Mouse (Mus musculus) kidney, postnatal 0 days (tissue): ENCODE data around the gene Pcolce2. TPM values are rescaled to one million over a fixed set of nuclear protein-coding genes. Genes with fewer than 3 reads are reported as not detected.
A peak's percentile ranks its signal among the peaks of the same experiment; 100 is the strongest.

Experiments used
- ATAC-seq: fragments of 200-750 bp; cut with Nextera tagmentation; replicated peaks from 2 replicates; pipeline ENCODE4 v1.8.0; 2017; ENCODE audit warnings: low read depth, moderate number of reproducible peaks, moderate TSS enrichment, moderate library complexity; ENCODE audit not compliant: low FRiP score
- DNase-seq: peaks from one replicate; pipeline ENCODE4 v3.0.0-alpha.2; 2016; ENCODE audit warnings: low spot score
- H3K27ac ChIP-seq: fragments of 300-500 bp; sonication (generic); 2 replicates; pipeline ENCODE4 v1.5.1; 2014; ENCODE audit warnings: mild to moderate bottlenecking
- H3K27me3 ChIP-seq: fragments of 300-500 bp; sonication (generic); 2 replicates; pipeline ENCODE4 v1.6.1; 2014; ENCODE audit warnings: low read length, mixed read lengths; ENCODE audit not compliant: insufficient read depth
- H3K36me3 ChIP-seq: fragments of 300-500 bp; sonication (generic); 2 replicates; pipeline ENCODE4 v1.6.1; 2014; ENCODE audit warnings: low read length, mixed read lengths; ENCODE audit not compliant: insufficient read depth
- H3K4me1 ChIP-seq: fragments of 300-500 bp; sonication (generic); replicated peaks from 2 replicates; pipeline ENCODE4 v1.6.1; 2014; ENCODE audit warnings: antibody characterized with exemption, low read length, mixed read lengths; ENCODE audit not compliant: insufficient read depth
- H3K4me2 ChIP-seq: fragments of 300-500 bp; sonication (generic); 2 replicates; pipeline ENCODE4 v1.6.1; 2014; ENCODE audit warnings: mild to moderate bottlenecking, low read length, moderate library complexity, mixed read lengths
- H3K4me3 ChIP-seq: fragments of 300-500 bp; sonication (generic); replicated peaks from 2 replicates; pipeline ENCODE4 v1.5.1; 2014; ENCODE audit warnings: low read depth, low read length
- H3K9ac ChIP-seq: fragments of 300-500 bp; sonication (generic); 2 replicates; pipeline ENCODE4 v1.6.1; 2014; ENCODE audit warnings: low read depth, low read length
- H3K9me3 ChIP-seq: fragments of 300-500 bp; sonication (generic); replicated peaks from 2 replicates; pipeline ENCODE4 v1.6.1; 2016; ENCODE audit warnings: low read length, inconsistent platforms, mixed read lengths
- CTCF ChIP-seq: IDR thresholded peaks from 2 replicates; pipeline ENCODE4 v1.5.1; 2016; ENCODE audit warnings: antibody characterized with exemption, low read depth, mild to moderate bottlenecking, moderate library complexity
- WGBS: fragments of 180-500 bp; shearing (Covaris S2); extraction: QIAGEN DNeasy Blood & Tissue Kit; methylation state at CpG from one replicate; pipeline ENCODE4 v1.1.7; 2014; 5-methylcytosine and 5-hydroxymethylcytosine counted together
- polyA plus RNA-seq: library from polyadenylated mRNA; unstranded; fragments of >200 nt; fragmentation: Nextera tagmentation; extraction: Ambion mirVana; gene quantifications from 2 replicates; pipeline ENCODE4 v1.2.1, GENCODE M21; 2015

Gene Pcolce2
- polyA plus RNA-seq, 1 experiment from 2014 or later: 0.88 TPM

DNA sequence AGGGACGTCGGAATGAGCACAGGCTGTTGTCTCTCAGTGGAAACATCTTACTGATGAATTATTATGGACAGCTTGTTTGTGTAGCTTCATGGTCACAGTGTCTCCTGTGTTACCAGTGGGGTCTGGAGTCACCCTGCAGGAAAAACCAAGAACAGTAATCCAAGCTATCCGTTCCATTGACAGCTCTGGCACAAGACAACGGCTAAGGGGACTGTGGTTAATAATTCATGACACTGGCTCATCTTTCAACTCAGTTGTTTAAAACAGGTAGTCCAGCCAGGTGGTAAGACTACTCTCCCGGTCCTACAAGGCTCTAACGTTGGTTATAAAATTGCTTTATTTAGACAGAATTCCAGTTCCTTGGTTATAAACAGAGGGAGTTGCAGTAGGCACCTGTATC, 59.2 kb downstream of the Pcolce2 start:
- WGBS: 38% methylated on average over 6 of the region's 6 CpGs
- no peak for TF ChIP-seq CTCF
- Histone ChIP-seq H3K27me3 (no peaks in the 10 kb centered on the region), H3K36me3 (no peaks in the 10 kb centered on the region), H3K4me3 (no peak overlapping the region), H3K27ac (no peak overlapping the region), H3K4me2 (no peak overlapping the region), H3K9ac (no peak overlapping the region), H3K9me3 (no peaks in the 10 kb centered on the region), H3K4me1 (no peaks in the 10 kb centered on the region)
- DNase-seq (no peak), ATAC-seq (no peak)

DNA sequence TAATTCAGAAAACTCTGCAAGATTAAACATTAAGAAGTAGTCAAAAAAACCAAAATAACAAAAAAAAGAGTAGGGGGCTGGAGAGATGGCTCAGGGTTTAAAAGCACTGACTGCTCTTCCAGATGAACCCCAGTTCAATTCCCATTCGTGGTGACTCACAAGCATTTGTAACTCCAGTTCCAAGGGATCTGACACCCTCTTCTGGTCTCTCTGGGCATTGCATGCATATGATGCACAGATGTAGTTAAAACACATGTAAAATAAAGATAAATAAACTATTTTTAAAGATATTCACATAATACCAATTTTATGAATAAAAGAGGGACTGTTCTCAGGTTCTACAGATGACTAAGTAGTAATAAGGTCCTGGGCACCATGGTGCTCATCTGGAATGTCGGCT, 60.4 kb downstream of the Pcolce2 start:
- Histone ChIP-seq H3K27me3 (no peaks in the 10 kb centered on the region), H3K9me3 (no peaks in the 10 kb centered on the region), H3K4me2 (no peak overlapping the region), H3K27ac (no peak overlapping the region), H3K4me3 (no peak overlapping the region), H3K4me1 (no peaks in the 10 kb centered on the region), H3K36me3 (no peaks in the 10 kb centered on the region), H3K9ac (no peak overlapping the region)
- no peak for ATAC-seq
- peak; percentile 73 for TF ChIP-seq CTCF
- WGBS: 52% methylated on average over 2 of the region's 2 CpGs
- peak; percentile 19 for DNase-seq

DNA sequence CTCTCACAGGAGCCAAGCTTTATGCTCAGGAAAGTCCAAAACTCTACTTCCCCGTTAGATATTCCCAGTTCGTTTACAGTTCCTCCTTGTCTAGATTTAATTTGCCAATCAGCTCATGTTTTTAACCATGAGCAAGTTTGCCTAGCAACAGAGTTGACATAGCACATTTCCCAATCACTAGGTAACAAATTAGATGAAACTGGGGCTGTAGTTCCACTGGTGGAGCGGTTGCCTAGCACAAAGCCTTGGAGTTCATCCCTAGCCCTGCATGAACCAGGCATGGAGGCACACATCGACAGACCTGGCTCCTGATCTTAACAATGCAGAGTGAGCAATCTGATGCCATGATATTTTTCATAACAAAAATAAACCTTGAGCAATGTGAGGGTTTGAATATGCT, 61.9 kb downstream of the Pcolce2 start:
- no peaks in the 10 kb centered on the region for H3K27me3 ChIP-seq
- no peak for ATAC-seq

DNA sequence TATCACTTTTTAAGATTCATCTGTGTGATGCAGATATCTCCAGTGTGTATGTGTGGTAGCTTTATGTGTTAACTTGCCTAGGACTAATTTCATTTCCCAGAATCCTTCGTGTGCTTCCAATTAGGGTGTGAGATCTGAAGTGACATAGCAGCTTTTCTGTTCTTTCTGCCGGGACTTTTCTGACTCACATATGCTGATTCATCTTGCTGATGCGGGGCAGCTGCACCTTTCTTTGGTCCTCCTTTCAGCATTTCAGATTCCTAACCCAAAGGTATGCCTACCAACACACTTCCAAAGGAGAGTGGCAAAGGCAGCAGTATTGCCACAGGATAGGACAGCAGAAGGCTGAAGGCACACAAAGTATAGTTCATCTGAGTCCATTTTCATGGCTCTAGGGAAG, 66.7 kb downstream of the Pcolce2 start:
- Histone ChIP-seq H3K9me3 (no peaks in the 10 kb centered on the region), H3K27ac (no peak overlapping the region), H3K4me2 (no peak overlapping the region), H3K27me3 (no peaks in the 10 kb centered on the region), H3K4me3 (no peak overlapping the region), H3K36me3 (no peaks in the 10 kb centered on the region), H3K4me1 (no peaks in the 10 kb centered on the region), H3K9ac (no peak overlapping the region)
- WGBS: 71% methylated on average over 3 of the region's 3 CpGs
- ATAC-seq (no peak), DNase-seq (no peak)
- no peak for TF ChIP-seq CTCF

More for the DNA sequence above, 61.9 kb downstream of the Pcolce2 start:
- H3K9ac ChIP-seq: no peak overlapping the region
- no peaks in the 10 kb centered on the region for H3K4me1 ChIP-seq
- H3K9me3 ChIP-seq: no peaks in the 10 kb centered on the region
- 83% methylated on average over 4 of the region's 4 CpGs for WGBS
- no peak overlapping the region for H3K4me3 ChIP-seq
- H3K36me3 ChIP-seq: no peaks in the 10 kb centered on the region
- no peak for DNase-seq
- no peak overlapping the region for H3K27ac ChIP-seq
- no peak overlapping the region for H3K4me2 ChIP-seq
- no peak for TF ChIP-seq CTCF

DNA sequence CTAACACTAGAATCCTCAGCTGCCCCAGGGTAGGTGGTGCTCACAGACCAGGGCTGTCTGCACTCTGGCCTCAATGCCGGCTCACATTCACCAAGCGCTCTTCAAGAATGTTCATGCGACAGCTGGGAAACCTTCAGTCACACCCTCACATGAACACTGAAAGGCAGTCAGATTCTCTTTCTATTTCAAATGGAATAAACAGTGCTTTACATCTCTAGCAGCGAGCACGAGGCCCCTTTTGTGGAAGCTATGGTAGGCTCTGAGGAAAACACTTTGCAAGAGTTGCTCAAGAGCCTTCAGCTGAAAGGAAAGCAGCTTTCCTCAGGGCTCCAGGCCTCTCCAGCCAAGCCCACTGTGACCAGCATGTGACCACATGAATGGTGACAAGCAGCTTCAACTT, 68.0 kb downstream of the Pcolce2 start:
- Histone ChIP-seq H3K4me3 (no peak overlapping the region), H3K9me3 (no peaks in the 10 kb centered on the region), H3K4me1 (no peaks in the 10 kb centered on the region), H3K36me3 (no peaks in the 10 kb centered on the region), H3K9ac (no peak overlapping the region), H3K27ac (no peak overlapping the region), H3K27me3 (no peaks in the 10 kb centered on the region), H3K4me2 (no peak overlapping the region)
- WGBS: 90% methylated on average over 5 of the region's 5 CpGs
- DNase-seq: no peak
- ATAC-seq: no peak
- no peak for TF ChIP-seq CTCF

DNA sequence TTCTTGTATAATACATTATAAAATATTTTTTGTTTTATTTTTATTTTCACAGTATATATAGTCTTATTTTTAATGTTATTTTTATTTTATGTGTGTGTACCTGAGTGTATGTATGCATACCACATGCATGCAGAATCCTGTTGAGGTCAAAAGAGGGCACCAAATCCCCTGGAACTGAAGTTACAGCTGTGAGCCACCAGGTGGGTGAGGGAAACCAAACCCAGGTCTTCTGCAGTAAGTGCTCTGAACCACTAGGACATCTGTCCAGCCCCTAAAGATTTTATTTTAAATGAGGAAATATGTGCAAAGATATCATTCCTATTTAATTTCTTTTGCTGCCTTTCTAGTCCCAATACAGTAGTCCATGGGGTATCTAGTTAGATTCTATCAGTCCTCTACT, 71.5 kb downstream of the Pcolce2 start:
- H3K27me3 ChIP-seq: no peaks in the 10 kb centered on the region
- no peak overlapping the region for H3K4me3 ChIP-seq
- H3K27ac ChIP-seq: no peak overlapping the region
- H3K4me1 ChIP-seq: no peaks in the 10 kb centered on the region
- no peaks in the 10 kb centered on the region for H3K36me3 ChIP-seq
- TF ChIP-seq CTCF: peak; percentile 28; the same call in 1 of the 2 replicates
- no peak for ATAC-seq
- no peak overlapping the region for H3K4me2 ChIP-seq
- no peak overlapping the region for H3K9ac ChIP-seq
- no peak for DNase-seq
- no peaks in the 10 kb centered on the region for H3K9me3 ChIP-seq

DNA sequence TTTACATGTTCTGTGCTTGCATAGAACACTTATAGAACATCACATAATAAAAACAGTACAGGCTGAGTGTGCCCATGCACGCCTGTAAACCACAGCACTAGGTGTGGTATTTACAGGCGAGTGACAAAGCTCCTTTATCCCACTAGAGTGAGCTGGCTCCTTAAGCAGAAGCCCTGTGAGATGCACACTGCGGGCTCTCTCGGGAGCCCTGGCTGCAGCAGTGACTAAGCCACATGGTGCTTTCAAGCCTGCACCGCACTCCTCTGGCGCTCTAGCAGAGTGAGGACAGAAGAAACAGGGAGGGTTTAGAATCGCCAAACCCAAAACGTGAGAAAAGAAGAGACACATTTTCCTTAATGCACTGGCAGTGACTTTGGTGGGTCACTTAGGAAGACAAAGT, 75.2 kb downstream of the Pcolce2 start:
- ATAC-seq (no peak), DNase-seq (no peak)
- Histone ChIP-seq H3K4me3 (no peak overlapping the region), H3K27me3 (no peaks in the 10 kb centered on the region), H3K9me3 (no peaks in the 10 kb centered on the region), H3K27ac (no peak overlapping the region), H3K4me1 (no peaks in the 10 kb centered on the region), H3K4me2 (no peak overlapping the region), H3K9ac (no peak overlapping the region), H3K36me3 (no peaks in the 10 kb centered on the region)
- TF ChIP-seq CTCF: no peak
- WGBS: 45% methylated on average over 8 of the region's 8 CpGs
